Mouse (Mus musculus) activated CD4-positive, CD25-positive, alpha-beta regulatory T cell, adult 4 months (primary cell): ENCODE measurements around the gene Ankrd39. TPM values are rescaled to one million over a fixed set of nuclear protein-coding genes. Genes with fewer than 3 reads are reported as not detected.
A peak's percentile ranks its signal among the peaks of the same experiment; 100 is the strongest.

Experiments used
- ATAC-seq: one replicate; pipeline ENCODE4 v1.8.0; 2017
- polyA plus RNA-seq, 2 experiments: library from polyadenylated mRNA; unstranded; fragments of 100-300 nt; shearing (Covaris generic); gene quantifications; one replicate each; pipeline ENCODE4 v1.2.1; 2017

The Ankrd39 gene
- 10 to 100 TPM; 21.5 to 21.6 TPM for polyA plus RNA-seq

GRCm38 (mm10) chr1:36546888-36547471, at the start of gene Ankrd39:
TSS of gene Ankrd39 (minus strand) at chr1:36547445.
- peak; percentile 96 for ATAC-seq

GRCm38 (mm10) chr1:36596114-36596513, 48.9 kb upstream of the Ankrd39 start:
- no peak for ATAC-seq

GRCm38 (mm10) chr1:36595167-36595931, 48.1 kb upstream of the Ankrd39 start:
- no peak for ATAC-seq

GRCm38 (mm10) chr1:36593099-36593498, 45.9 kb upstream of the Ankrd39 start:
- ATAC-seq, result no peak

GRCm38 (mm10) chr1:36591408-36591807, 44.2 kb upstream of the Ankrd39 start:
- no peak for ATAC-seq

GRCm38 (mm10) chr1:36590664-36591063, 43.4 kb upstream of the Ankrd39 start:
- no peak for ATAC-seq

GRCm38 (mm10) chr1:36589486-36589885, 42.2 kb upstream of the Ankrd39 start:
- ATAC-seq, result no peak

GRCm38 (mm10) chr1:36588476-36589450, 41.5 kb upstream of the Ankrd39 start:
- ATAC-seq, result no peak

- no peak for ATAC-seq
Observed at GRCm38 (mm10) chr1:36587860-36588259, 40.6 kb upstream of the Ankrd39 start.

GRCm38 (mm10) chr1:36586288-36586687, 39.0 kb upstream of the Ankrd39 start:
- no peak for ATAC-seq

GRCm38 (mm10) chr1:36583408-36584116, 36.3 kb upstream of the Ankrd39 start:
- no peak for ATAC-seq

- ATAC-seq, result no peak
Observed at GRCm38 (mm10) chr1:36582211-36582610, 35.0 kb upstream of the Ankrd39 start.

- no peak for ATAC-seq
Observed at GRCm38 (mm10) chr1:36581260-36581659, 34.0 kb upstream of the Ankrd39 start.

- ATAC-seq, result no peak
Observed at GRCm38 (mm10) chr1:36580384-36581207, 33.4 kb upstream of the Ankrd39 start.

- ATAC-seq, result no peak
Observed at GRCm38 (mm10) chr1:36579974-36580383, 32.7 kb upstream of the Ankrd39 start.

- no peak for ATAC-seq
Observed at GRCm38 (mm10) chr1:36576991-36577675, 29.9 kb upstream of the Ankrd39 start.

- no peak for ATAC-seq
Observed at GRCm38 (mm10) chr1:36575347-36575746, 28.1 kb upstream of the Ankrd39 start.

- ATAC-seq, result no peak
Observed at GRCm38 (mm10) chr1:36574196-36574955, 27.1 kb upstream of the Ankrd39 start.

- ATAC-seq, result no peak
Observed at GRCm38 (mm10) chr1:36573524-36573923, 26.3 kb upstream of the Ankrd39 start.

GRCm38 (mm10) chr1:36572709-36573108, 25.5 kb upstream of the Ankrd39 start:
- no peak for ATAC-seq
